Mouse (Mus musculus): ENCODE data around the gene Scnm1. TPM values are rescaled to one million over a fixed set of nuclear protein-coding genes. Genes with fewer than 3 reads are reported as not detected.

Gene Scnm1
- total RNA-seq, 2 experiments from 2014 or later, result 33.2 to 40.7 TPM

- intact Hi-C loops (cut with DNase I), result loop anchor here (5.0 kb wide), 1 partner anchor 53 kb away; the partner anchor contains the start of gene Gabpb2
- peak overlapping the region; percentile 94 for H3K27ac ChIP-seq
- TF ChIP-seq CTCF (IDR thresholded peaks at IDR 0.05), result no peak
Measured at GRCm38 (mm10) chr3:95164256-95164550, 30.4 kb upstream of the Scnm1 start.

GRCm38 (mm10) chr3:95163419-95164255 is 29.8 kb upstream of the Scnm1 start:
- TF ChIP-seq CTCF (IDR thresholded peaks at IDR 0.05), result no peak
- intact Hi-C loops (cut with DNase I), result loop anchor here (5.0 kb wide), 1 partner anchor 54 kb away; the partner anchor contains the start of gene Gabpb2
- peak; percentile 94 for DNase-seq

More at GRCm38 (mm10) chr3:95164256-95164550, 30.4 kb upstream of the Scnm1 start:
- DNase-seq, result no peak
- H3K4me3 ChIP-seq, result peak overlapping the region; percentile 98

DNA sequence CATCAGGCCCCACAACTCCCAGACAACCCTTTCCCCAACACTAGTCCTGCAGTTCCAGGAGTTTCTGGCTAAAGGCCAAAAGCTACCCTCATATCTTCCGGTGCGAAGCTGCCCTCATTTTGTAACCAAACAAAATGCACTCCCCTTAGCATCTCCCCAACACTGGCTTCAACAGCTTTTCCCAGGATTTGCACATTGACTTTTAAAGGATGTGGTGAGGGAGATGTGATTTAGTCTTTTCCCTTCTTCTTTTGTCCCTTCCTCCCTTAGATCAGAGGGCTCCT is 28.5 kb upstream of the Scnm1 start:
- TF ChIP-seq CTCF (IDR thresholded peaks at IDR 0.05), result no peak
- intact Hi-C loops (cut with DNase I), result loop anchor here (5.0 kb wide), 1 partner anchor 55 kb away; the partner anchor contains the start of gene Gabpb2
- DNase-seq, result no peak
- Histone ChIP-seq H3K27ac (peak overlapping the region; percentile 94), H3K4me3 (peak overlapping the region; percentile 98)

More at GRCm38 (mm10) chr3:95163419-95164255, 29.8 kb upstream of the Scnm1 start:
- H3K4me3 ChIP-seq, result peak overlapping the region; percentile 98
- peak overlapping the region; percentile 94 for H3K27ac ChIP-seq

GRCm38 (mm10) chr3:95161618-95162344 is 28.0 kb upstream of the Scnm1 start:
- no peak for DNase-seq
- intact Hi-C loops (cut with DNase I), result loop anchor here (5.0 kb wide), 1 partner anchor 56 kb away; the partner anchor contains the start of gene Gabpb2
- peak overlapping the region; percentile 94 for H3K27ac ChIP-seq
- H3K4me3 ChIP-seq, result peak overlapping the region; percentile 98
- no peak for TF ChIP-seq CTCF (IDR thresholded peaks at IDR 0.05)

DNA sequence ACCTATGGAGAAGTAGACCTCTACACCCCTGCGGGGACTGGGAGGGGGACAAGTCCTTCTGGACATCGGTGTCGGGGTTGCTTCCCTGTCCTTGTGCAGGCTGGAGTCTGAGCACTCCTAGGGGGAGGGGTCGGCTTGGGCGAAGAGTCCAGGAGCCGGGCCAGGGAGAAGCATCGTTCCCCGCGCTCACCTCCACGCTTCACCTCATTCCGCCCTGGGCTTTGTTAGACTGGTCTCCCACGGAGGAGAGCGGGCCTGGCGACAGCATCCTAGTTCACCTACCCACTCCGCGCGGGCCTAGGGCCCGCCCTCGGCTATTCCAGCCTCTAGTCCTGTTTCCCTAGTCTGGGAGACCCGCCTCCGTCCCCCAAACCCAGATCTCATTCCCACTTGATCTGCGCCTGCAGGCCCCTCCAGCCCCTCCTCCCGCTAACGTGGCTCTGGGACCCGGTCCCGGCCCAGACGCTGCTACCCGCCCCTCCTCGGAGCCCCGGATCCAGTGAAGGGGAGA is 27.3 kb upstream of the Scnm1 start:
- peak; percentile 66 for DNase-seq
- peak overlapping the region; percentile 98 for H3K4me3 ChIP-seq
- H3K27ac ChIP-seq, result peak overlapping the region; percentile 94
- TF ChIP-seq CTCF (IDR thresholded peaks at IDR 0.05), result no peak
- intact Hi-C loops (cut with DNase I), result loop anchor here (5.0 kb wide), 1 partner anchor 56 kb away; the partner anchor contains the start of gene Gabpb2

GRCm38 (mm10) chr3:95159987-95160963 is 26.5 kb upstream of the Scnm1 start, which contains the start of gene Sema6c:
TSS of gene Sema6c (plus strand) at chr3:95160457.
- peak within 1 kb of the TSS; percentile 94 for H3K27ac ChIP-seq

DNA sequence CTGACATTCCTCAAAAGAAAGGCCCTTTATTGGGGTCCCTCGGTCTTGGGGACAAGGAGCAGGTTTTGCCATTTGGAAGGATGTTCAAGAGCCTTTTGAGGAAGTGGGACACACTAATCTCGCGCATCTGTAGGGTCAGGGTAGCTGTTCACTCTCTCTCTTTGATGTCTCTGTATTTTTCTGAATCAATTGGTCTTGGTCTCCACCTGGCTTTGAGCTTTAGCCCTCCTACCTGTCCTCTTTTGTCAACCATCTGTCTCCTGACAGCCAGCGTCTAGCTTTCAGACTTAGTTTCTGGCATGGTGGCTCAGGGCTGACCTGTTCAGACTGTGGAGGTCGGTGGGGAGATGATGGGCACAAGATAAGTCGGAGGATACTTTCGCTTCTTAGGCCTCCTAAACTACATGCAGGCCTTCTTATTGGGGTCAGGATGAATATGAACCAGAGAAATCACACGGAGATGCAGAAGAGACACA is 25.7 kb upstream of the Scnm1 start:
- TF ChIP-seq CTCF (IDR thresholded peaks at IDR 0.05), result no peak
- peak overlapping the region; percentile 94 for H3K27ac ChIP-seq
- no peak for DNase-seq
- intact Hi-C loops (cut with DNase I), result no loop called here
- H3K4me3 ChIP-seq, result peak overlapping the region; percentile 98

More at GRCm38 (mm10) chr3:95159987-95160963, 26.5 kb upstream of the Scnm1 start, which contains the start of gene Sema6c:
- no peak for TF ChIP-seq CTCF (IDR thresholded peaks at IDR 0.05)
- H3K4me3 ChIP-seq, result peak within 1 kb of the TSS; percentile 98
- DNase-seq, result peak; percentile 96
- intact Hi-C loops (cut with DNase I), result loop anchor here (5.0 kb wide), 1 partner anchor 57 kb away; the partner anchor contains the start of gene Gabpb2

DNA sequence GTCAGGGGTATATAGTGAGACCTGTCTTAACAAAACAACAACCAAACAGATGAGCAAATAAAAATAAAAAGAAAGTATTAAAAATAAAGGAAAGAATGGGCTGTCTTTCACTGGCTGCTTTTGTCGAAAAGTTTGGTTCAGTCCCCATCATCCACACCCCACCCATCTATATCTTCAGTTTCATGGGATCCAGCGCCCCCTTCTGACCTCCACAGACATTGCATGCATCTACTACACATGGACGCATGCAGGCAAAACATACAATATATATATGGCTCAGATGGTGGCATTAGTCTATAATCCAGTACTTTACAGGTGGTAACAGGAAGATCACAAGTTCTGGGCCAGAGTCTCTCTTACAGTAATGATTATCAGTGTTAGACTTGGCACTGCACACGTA is 20.1 kb upstream of the Scnm1 start:
- H3K27ac ChIP-seq, result no peak overlapping the region
- peak; percentile 66 for DNase-seq
- peak; percentile 76 for TF ChIP-seq CTCF (IDR thresholded peaks at IDR 0.05)
- intact Hi-C loops (cut with DNase I), result loop anchor here (5.0 kb wide), 1 partner anchor 102 kb away; no protein-coding TSS in a partner anchor
- H3K4me3 ChIP-seq, result no peak overlapping the region

- Histone ChIP-seq H3K27ac (no peak overlapping the region), H3K4me3 (no peak overlapping the region)
- intact Hi-C loops (cut with DNase I), result no loop called here
- no peak for DNase-seq
- no peak for TF ChIP-seq CTCF (IDR thresholded peaks at IDR 0.05)
Measured at GRCm38 (mm10) chr3:95147924-95148323, 14.1 kb upstream of the Scnm1 start.

DNA sequence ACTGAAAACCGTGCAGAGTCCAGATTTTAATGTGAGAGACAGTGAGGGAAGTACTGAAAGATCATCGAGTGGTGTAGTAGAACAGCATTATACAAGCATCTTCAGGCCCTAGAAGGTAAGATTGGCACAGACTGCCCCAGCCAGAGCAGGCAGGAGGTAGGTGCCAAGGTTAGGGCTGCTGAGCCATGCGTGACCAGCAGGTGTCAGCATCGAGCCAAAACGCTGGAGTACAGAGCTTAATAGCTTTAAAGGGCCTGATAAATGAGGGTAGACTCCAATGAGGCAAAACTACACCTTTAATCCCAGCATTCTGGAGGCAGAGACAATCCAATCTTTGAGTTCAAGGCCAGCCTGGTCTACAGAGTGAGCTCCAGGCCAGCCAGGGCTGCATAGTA is 8.8 kb upstream of the Scnm1 start:
- H3K27ac ChIP-seq, result peak overlapping the region; percentile 44
- H3K4me3 ChIP-seq, result no peak overlapping the region
- intact Hi-C loops (cut with DNase I), result loop anchor here (1.0 to 5.0 kb wide), 3 partner anchors 32 to 120 kb away; partner anchors contain the start of gene Gabpb2
- TF ChIP-seq CTCF (IDR thresholded peaks at IDR 0.05), result no peak; the same call in 1 of the 2 replicates
- DNase-seq, result peak; percentile 92

DNA sequence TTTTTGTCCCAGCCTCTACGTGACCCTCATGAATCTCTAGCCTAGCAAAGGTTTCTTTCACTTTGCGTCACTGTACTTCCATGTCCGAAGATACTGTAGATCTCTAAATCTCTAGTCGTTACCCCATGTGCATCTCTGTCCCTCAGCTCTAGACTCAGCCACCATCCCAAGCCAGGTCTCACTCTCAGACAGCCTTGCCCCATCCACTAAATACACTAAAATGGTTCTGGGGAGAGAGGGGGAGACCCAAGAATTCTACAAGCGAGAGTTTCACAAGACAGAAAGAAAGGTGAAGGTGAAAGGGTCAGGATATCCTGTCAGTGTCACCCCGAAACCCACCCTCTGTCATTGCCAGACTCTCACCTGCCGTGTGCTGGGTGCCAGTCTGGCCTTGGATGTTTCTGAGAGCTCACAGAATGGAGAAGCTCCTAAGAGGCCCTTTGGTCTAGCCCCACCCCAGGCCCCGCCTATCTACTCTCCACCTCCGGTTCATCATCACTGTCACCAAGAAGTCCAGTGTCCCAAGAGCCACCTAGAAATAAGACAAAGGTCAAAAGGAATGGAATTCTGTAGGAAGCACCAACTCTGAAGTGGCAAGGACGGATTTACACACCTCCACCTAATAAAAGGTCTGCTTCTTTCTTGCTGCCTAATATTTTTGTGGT is 8.3 kb upstream of the Scnm1 start, which contains the start of gene Tnfaip8l2:
TSS of gene Tnfaip8l2 (minus strand) at position 409 of the 665 bp plus-strand sequence.
- peak; percentile 48 for DNase-seq
- Histone ChIP-seq H3K27ac (peak within 1 kb of the TSS; percentile 44), H3K4me3 (peak within 1 kb of the TSS; percentile 54)
- intact Hi-C loops (cut with DNase I), result loop anchor here (1.0 to 5.0 kb wide), 3 partner anchors 32 to 120 kb away; partner anchors contain the start of gene Gabpb2
- TF ChIP-seq CTCF (IDR thresholded peaks at IDR 0.05), result no peak
